Mouse (Mus musculus) bone marrow macrophage, adult 2 months (primary cell): ENCODE measurements around the gene Klhl25.

Source experiments
- CTCF ChIP-seq: IDR thresholded peaks from 2 replicates; pipeline ENCODE4 v1.5.1; 2012; ENCODE audit warnings: low read depth, mild to moderate bottlenecking, low read length, moderate library complexity
- POLR2A ChIP-seq: IDR thresholded peaks from 2 replicates; pipeline ENCODE4 v1.6.1; 2012; ENCODE audit warnings: mild to moderate bottlenecking, low read depth, low read length, borderline replicate concordance

DNA sequence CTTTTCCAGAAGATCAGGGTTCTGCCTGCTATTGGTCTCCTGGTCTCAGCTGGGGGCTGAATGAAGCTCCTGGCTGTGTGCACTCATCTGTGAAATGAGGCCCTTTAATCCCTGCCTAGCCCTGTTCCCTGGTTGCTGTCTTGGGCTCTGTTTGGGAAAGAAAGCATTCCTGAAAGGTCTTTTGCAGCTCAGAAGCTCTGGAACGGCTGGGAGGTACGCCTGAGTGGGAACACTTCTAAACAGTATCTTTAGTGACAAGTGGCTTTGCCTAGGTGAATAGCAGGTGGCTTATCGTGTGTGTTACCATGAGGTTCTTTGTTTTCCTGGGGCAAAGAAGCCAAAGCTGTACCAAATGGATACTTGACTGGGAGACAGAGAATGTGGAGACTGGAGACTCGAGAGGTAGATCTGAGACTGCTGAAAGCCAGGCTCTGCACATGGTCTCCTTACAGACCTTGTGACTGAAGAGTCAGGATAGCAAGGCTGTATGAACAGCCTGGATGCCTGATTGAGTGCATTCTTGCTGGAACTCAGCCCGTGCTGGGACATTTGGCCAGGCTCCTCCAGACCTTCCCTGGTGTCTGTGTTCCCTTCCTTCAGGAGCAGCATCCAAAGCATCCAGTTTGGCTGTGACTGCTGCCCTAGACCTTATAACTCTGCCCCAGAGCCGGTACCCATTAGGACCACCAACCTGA, 6.3 kb downstream of the Klhl25 start:
- TF ChIP-seq CTCF: no peak
- TF ChIP-seq POLR2A: no peak
